Mouse (Mus musculus): ENCODE results near the gene Ptprk. TPM values are rescaled to one million over a fixed set of nuclear protein-coding genes. Genes with fewer than 3 reads are reported as not detected.

Ptprk gene
- total RNA-seq, 4 experiments from 2014 or later, result 48.2 to 60.4 (median 53.9) TPM

- DNase-seq (ENCODE audit: low spot score in 2 of 2), result no peak
Observed at GRCm38 (mm10) chr10:28408980-28409379, 334.4 kb downstream of the Ptprk start.

GRCm38 (mm10) chr10:28414823-28415222 lies 340.2 kb downstream of the Ptprk start:
- DNase-seq (ENCODE audit: low spot score in 2 of 2), result no peak

GRCm38 (mm10) chr10:28422622-28423021 lies 348.0 kb downstream of the Ptprk start:
- DNase-seq (ENCODE audit: low spot score in 2 of 2), result no peak

GRCm38 (mm10) chr10:28425371-28425770 lies 350.8 kb downstream of the Ptprk start:
- DNase-seq (ENCODE audit: low spot score in 2 of 2), result no peak

- no peak for DNase-seq (ENCODE audit: low spot score in 2 of 2)
Observed at GRCm38 (mm10) chr10:28436084-28436483, 361.5 kb downstream of the Ptprk start.

- DNase-seq (ENCODE audit: low spot score in 2 of 2), result no peak
Observed at GRCm38 (mm10) chr10:28449853-28450252, 375.2 kb downstream of the Ptprk start.

- no peak for DNase-seq (ENCODE audit: low spot score in 2 of 2)
Observed at GRCm38 (mm10) chr10:28450642-28451041, 376.0 kb downstream of the Ptprk start.

- no peak for DNase-seq (ENCODE audit: low spot score in 2 of 2)
Observed at GRCm38 (mm10) chr10:28458027-28458426, 383.4 kb downstream of the Ptprk start.

GRCm38 (mm10) chr10:28459963-28460362 lies 385.3 kb downstream of the Ptprk start:
- no peak for DNase-seq (ENCODE audit: low spot score in 2 of 2)

- no peak for DNase-seq (ENCODE audit: low spot score in 2 of 2)
Observed at GRCm38 (mm10) chr10:28463706-28464105, 389.1 kb downstream of the Ptprk start.

GRCm38 (mm10) chr10:28464766-28465548 lies 390.3 kb downstream of the Ptprk start:
- DNase-seq (ENCODE audit: low spot score in 2 of 2), result no peak

- DNase-seq (ENCODE audit: low spot score in 2 of 2), result peak in 1 of 2 experiments; percentile 22
Observed at GRCm38 (mm10) chr10:28485574-28485973, 411.0 kb downstream of the Ptprk start.

GRCm38 (mm10) chr10:28491006-28491405 lies 416.4 kb downstream of the Ptprk start:
- no peak for DNase-seq (ENCODE audit: low spot score in 2 of 2)

GRCm38 (mm10) chr10:28492206-28492605 lies 417.6 kb downstream of the Ptprk start:
- DNase-seq (ENCODE audit: low spot score in 2 of 2), result no peak

GRCm38 (mm10) chr10:28492870-28493269 lies 418.2 kb downstream of the Ptprk start:
- no peak for DNase-seq (ENCODE audit: low spot score in 2 of 2)

GRCm38 (mm10) chr10:28493271-28493861 lies 418.7 kb downstream of the Ptprk start:
- DNase-seq (ENCODE audit: low spot score in 2 of 2), result peak in 1 of 2 experiments; percentile 66

- DNase-seq (ENCODE audit: low spot score in 2 of 2), result no peak
Observed at GRCm38 (mm10) chr10:28497791-28498190, 423.2 kb downstream of the Ptprk start.

- no peak for DNase-seq (ENCODE audit: low spot score in 2 of 2)
Observed at GRCm38 (mm10) chr10:28498504-28498903, 423.9 kb downstream of the Ptprk start.

GRCm38 (mm10) chr10:28513601-28514000 lies 439.0 kb downstream of the Ptprk start:
- no peak for DNase-seq (ENCODE audit: low spot score in 2 of 2)

- DNase-seq (ENCODE audit: low spot score in 2 of 2), result no peak
Observed at GRCm38 (mm10) chr10:28516147-28516546, 441.5 kb downstream of the Ptprk start.

GRCm38 (mm10) chr10:28518297-28518696 lies 443.7 kb downstream of the Ptprk start:
- no peak for DNase-seq (ENCODE audit: low spot score in 2 of 2)

- DNase-seq (ENCODE audit: low spot score in 2 of 2), result no peak
Observed at GRCm38 (mm10) chr10:28519861-28520260, 445.2 kb downstream of the Ptprk start.

Data from left cerebral cortex, adult 8-10 months (tissue).